Mouse (Mus musculus): ENCODE data around the gene Fcho1. TPM values are rescaled to one million over a fixed set of nuclear protein-coding genes. Genes with fewer than 3 reads are reported as not detected.
A peak's percentile ranks its signal among the peaks of the same experiment; 100 is the strongest.
"Not testable (repeated sequence)": the region's sequence is repeated elsewhere in the genome, so short reads cannot be mapped to it uniquely, and the experiment has no call there.

Fcho1 gene
- 1 to 10 TPM in 1 of 2 experiments, under 1 TPM in 1; 0.50 to 3.2 TPM for total RNA-seq (2021)
- long read RNA-seq, experiment 1, partial matches to known transcripts: 2 of 3 reads
- long read RNA-seq, experiment 1, other reads (novel, unspliced or antisense): 0 of 3 reads
- long read RNA-seq, experiment 2, partial matches to known transcripts: 0 of 1 reads
- long read RNA-seq, experiment 2, other reads (novel, unspliced or antisense): 1 of 1 reads

- peak; percentile 78 to 84 for DNase-seq
These were observed at the start of gene Fcho1 for GRCm38 (mm10) chr8:71725122-71725924. TSS of gene Fcho1 (minus strand) at chr8:71725716.

DNA sequence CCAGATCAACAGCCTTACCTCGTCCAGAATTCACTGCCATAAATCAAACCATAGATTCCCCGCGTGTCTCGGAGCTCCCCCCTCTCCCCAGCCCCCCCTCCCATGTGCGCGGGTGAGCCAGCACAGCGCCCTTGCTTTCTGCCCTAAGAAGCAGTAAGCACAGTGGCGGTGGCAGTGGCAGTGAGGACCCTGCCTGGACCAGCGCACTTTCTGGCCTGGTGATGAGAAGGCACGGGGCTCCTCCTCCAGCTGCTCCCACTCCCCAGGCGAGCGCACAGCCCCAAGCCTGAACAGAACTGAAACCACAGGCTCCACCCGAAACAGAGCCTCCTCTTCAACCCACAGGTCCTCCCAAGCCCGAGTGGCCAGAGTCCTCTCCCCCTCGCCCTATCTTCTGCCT is 45.8 kb upstream of the Fcho1 start:
- DNase-seq: no peak

DNA sequence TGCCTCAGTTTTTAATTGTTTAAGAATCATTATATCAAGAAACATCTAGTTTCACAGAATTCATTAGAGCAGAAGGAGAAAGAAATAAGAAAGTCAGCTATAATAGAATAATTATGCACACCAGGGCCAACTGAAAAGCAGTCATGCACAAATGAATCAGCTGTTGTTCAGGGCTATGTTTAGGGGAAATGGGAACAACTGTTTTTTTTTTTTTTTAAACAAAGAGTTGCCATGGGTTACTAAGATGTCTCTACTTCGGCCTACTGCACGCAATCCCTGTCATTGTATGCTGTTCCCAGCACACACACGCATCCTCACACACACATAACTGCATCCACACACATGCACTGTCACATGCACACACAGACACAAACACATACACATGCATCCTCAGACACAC is 33.3 kb upstream of the Fcho1 start:
- DNase-seq: no peak

DNA sequence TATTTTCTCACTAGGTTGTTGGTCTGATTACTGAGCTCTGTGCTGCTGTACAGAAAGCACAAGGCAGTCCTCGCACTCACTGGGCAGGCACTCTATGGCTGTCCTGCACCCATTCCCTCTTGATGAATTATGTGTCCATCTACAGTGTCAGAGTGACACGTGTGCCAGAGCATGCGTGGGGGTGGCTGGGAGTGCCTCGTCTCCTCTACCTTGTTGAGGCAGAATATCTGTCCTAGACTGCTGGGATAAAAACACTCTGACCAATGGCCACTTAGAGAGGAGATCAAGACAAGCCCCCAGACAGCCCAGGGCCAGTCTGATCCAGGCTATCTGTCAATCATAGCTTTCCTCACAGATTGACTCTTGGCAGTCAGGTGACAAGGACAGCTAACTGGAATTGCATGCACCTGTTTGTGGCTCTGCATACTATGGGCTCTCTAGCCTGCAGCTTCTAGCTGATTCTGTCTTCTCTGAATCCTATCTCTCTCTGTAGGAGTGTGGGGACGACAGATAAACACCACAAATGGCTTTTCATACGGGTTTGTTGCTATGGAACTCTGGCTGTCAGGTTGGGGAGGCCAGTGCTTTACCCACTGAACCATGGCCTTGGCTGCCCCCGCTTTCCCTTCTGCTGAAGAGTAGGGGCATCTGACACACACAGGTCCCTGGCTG is 27.5 kb upstream of the Fcho1 start:
- DNase-seq: not testable (repeated sequence)

- not testable (repeated sequence) for DNase-seq
These were observed 26.7 kb upstream of the Fcho1 start for GRCm38 (mm10) chr8:71752263-71752662.

- peak; percentile 66 to 73 for DNase-seq
These were observed 25.9 kb upstream of the Fcho1 start for GRCm38 (mm10) chr8:71751337-71751886.

DNA sequence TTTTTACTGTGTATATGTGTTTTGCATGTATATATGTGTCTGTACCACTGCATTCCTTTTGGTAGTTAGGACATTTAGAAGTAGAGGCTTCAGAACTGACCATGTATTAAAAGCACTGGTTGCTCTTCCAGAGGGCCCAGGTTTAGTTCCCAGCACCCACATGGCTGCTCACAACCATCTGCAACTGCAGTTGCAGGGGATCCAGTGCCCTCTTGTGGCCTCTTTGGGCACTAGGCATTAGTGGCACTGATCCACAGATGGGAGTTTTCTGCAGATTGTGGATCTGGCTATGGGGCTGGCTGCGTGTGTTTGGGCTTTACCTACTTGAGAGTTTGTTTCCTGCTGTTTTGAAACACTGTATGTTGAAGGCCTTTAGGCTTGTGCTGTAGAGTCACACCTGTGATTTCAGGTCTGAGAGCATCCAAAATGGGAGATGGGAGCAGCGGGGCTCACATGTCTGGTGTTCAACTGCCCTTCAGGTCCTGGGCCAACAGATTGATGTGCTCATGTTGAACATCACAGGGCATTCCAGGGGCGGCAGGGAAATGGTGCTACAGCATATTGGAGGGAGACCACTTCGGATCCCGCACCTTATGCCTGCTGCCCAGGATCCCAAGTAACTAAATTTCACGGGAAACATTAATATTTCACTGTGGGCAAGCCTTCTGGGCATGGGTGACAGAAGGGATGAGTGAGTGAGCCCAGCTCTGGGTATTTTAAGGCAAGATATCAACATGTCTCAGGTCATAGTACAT is 24.0 kb upstream of the Fcho1 start:
- DNase-seq: not testable (repeated sequence)

GRCm38 (mm10) chr8:71747082-71747481 is 21.6 kb upstream of the Fcho1 start:
- not testable (repeated sequence) for DNase-seq

DNA sequence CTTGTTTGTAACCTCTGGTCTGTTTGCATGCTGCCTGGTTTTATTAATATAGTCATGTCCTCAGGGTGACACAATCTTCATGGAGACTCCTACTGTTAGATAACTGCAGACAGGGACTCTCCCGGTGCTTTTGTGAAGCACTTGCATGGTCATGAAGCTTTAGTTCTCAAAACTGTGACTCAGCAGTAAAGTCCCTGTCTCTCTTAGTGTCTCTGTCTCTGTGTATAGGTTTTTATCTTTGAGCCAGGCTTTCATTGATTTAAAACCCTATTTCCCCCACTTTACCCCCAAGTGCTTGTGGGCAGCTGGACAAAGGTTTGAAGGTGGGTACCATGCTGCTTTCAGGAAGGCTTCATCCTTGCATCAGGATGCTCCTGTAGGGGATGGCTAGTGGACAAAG is 19.8 kb upstream of the Fcho1 start:
- no peak for DNase-seq

DNA sequence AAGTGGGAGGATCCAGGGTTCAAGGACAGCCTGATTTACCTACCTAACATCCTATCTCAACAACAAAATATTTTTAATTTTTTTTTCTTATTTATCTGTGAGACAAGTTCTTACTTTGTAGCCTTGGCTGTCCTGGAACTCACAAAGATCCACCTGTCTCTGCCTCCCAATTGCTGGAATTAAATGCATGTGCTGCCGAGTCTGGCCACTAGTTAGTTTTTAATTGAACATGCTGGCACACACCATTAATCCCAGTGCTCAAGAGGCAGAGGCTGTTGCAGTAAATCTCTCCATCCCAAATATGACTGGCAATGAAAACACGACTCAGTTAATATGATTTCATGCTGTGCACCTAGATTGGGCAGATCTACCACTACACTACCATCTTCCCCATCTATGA is 17.3 kb upstream of the Fcho1 start:
- DNase-seq: no peak

DNA sequence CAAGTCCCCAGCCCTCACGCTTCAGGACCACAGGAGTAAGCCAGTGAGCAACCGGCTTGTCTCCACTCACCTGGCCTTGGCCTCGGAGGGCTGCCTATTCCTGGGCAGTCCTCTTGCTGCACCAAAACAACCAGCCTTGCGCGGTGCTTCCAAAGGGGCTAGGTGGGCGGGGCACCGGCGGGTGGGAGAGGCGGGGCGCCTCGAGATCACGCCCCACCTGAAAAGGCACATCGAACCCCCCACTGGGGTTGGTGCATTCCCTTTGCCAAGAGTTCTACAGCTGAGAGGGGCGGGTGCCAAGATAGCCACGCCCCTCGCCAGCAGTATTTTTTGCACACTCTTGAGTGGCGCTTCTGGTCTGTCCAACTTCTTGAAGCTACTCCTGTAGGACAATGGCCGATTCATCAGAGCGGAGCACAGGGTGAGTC is 16.2 kb upstream of the Fcho1 start:
- DNase-seq: no peak

- no peak for DNase-seq
These were observed 15.7 kb upstream of the Fcho1 start for GRCm38 (mm10) chr8:71741226-71741625.

GRCm38 (mm10) chr8:71738316-71738715 is 12.8 kb upstream of the Fcho1 start:
- DNase-seq: not testable (repeated sequence)

- DNase-seq: peak; percentile 74 to 76
These were observed 6.2 kb upstream of the Fcho1 start for GRCm38 (mm10) chr8:71731652-71732230.

GRCm38 (mm10) chr8:71728826-71729620 is 3.5 kb upstream of the Fcho1 start:
- no peak for DNase-seq

DNA sequence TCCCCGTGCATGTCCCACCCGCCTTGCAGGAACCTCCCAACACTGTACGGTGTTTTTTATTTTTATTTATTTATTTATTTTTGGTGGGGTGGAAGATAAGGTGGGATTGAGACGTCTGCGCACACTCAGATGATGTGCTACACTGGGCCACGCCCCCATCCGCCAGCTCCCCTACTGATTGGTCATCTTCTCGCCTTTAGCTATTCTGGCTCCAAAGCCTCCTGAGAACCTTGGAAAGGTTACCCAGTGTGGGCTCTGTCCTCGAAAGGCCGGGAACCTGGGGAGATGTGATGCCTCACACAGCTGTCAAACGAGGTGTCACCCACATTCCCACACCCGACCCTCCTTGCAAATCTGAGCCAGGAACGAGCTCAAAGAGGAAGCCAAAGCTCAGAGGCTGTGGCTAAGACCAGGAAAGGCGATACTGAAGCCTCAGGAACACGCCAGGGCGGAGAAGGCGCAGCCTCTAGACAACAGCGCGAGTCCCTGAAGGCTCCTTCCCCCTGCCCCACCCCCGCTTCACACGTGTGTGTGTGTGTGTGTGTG is 2.8 kb upstream of the Fcho1 start:
- DNase-seq: peak; percentile 33 to 36

- no peak for DNase-seq
These were observed 1.1 kb downstream of the Fcho1 start for GRCm38 (mm10) chr8:71724389-71724788.

GRCm38 (mm10) chr8:71723047-71723551 is 2.4 kb downstream of the Fcho1 start:
- no peak for DNase-seq

GRCm38 (mm10) chr8:71719928-71720457 is 5.5 kb downstream of the Fcho1 start:
- DNase-seq: no peak

DNA sequence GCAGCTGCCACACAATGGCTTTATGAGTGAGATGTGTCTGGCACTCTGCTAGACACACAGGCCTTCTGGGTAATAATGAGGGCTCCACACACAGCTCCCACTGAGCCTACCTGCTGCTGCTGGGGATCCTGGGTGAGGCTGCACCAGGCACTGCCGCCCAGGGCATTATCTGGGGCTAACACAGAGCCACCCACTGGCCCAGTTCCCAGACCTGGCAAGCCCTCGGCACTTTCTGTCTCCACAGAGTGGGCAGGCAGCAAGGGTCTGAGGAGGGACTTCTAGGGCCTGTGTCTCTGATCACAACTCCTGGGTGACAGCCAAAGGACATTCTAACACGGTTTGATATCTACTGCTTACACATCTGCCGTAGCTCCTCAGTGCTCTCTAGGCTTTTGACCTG is 6.3 kb downstream of the Fcho1 start:
- DNase-seq: no peak

Data from adrenal gland, postnatal 36 days (tissue).